Mouse (Mus musculus) kidney, adult 9 months (tissue): Measurements from ENCODE around the gene Tent4a.

Source experiments
- DNase-seq: peaks from one replicate; pipeline ENCODE4 v3.0.0; 2022

Tent4a gene

GRCm38 (mm10) chr13:69519137-69519536, 15.3 kb downstream of the Tent4a start:
- DNase-seq: no peak

GRCm38 (mm10) chr13:69517445-69517844, 17.0 kb downstream of the Tent4a start:
- DNase-seq: no peak

- no peak for DNase-seq
Observed at GRCm38 (mm10) chr13:69515091-69515490, 19.3 kb downstream of the Tent4a start.

- no peak for DNase-seq
Observed at GRCm38 (mm10) chr13:69509391-69510244, 24.8 kb downstream of the Tent4a start.

GRCm38 (mm10) chr13:69507666-69508065, 26.8 kb downstream of the Tent4a start:
- no peak for DNase-seq

- DNase-seq: no peak
Observed at GRCm38 (mm10) chr13:69506341-69507086, 27.9 kb downstream of the Tent4a start.

- DNase-seq: peak; percentile 70
Observed at GRCm38 (mm10) chr13:69502863-69503262, 31.6 kb downstream of the Tent4a start.

- DNase-seq: peak; percentile 65
Observed at GRCm38 (mm10) chr13:69502157-69502750, 32.2 kb downstream of the Tent4a start.

GRCm38 (mm10) chr13:69498276-69498675, 36.1 kb downstream of the Tent4a start:
- DNase-seq: no peak

GRCm38 (mm10) chr13:69492876-69493463, 41.4 kb downstream of the Tent4a start:
- DNase-seq: peak; percentile 91

GRCm38 (mm10) chr13:69489777-69490176, 44.6 kb downstream of the Tent4a start:
- DNase-seq: no peak

GRCm38 (mm10) chr13:69488565-69489255, 45.7 kb downstream of the Tent4a start:
- no peak for DNase-seq

- peak; percentile 31 for DNase-seq
Observed at GRCm38 (mm10) chr13:69487611-69488275, 46.7 kb downstream of the Tent4a start.

GRCm38 (mm10) chr13:69487108-69487507, 47.3 kb downstream of the Tent4a start:
- no peak for DNase-seq

- no peak for DNase-seq
Observed at GRCm38 (mm10) chr13:69485833-69486232, 48.6 kb downstream of the Tent4a start.

- DNase-seq: peak; percentile 59
Observed at GRCm38 (mm10) chr13:69485326-69485725, 49.1 kb downstream of the Tent4a start.

GRCm38 (mm10) chr13:69482751-69483150, 51.7 kb downstream of the Tent4a start:
- no peak for DNase-seq

GRCm38 (mm10) chr13:69481634-69482505, 52.5 kb downstream of the Tent4a start:
- peak; percentile 93 for DNase-seq

- DNase-seq: peak; percentile 41
Observed at GRCm38 (mm10) chr13:69481026-69481425, 53.4 kb downstream of the Tent4a start.

- DNase-seq: no peak
Observed at GRCm38 (mm10) chr13:69479906-69480305, 54.5 kb downstream of the Tent4a start.

GRCm38 (mm10) chr13:69478703-69479102, 55.7 kb downstream of the Tent4a start:
- DNase-seq: no peak
